Mouse (Mus musculus): ENCODE measurements around the gene Ybey. TPM values are rescaled to one million over a fixed set of nuclear protein-coding genes. Genes with fewer than 3 reads are reported as not detected.

Gene Ybey
- total RNA-seq, 1 experiment from 2014 or later, result 2.4 TPM

DNA sequence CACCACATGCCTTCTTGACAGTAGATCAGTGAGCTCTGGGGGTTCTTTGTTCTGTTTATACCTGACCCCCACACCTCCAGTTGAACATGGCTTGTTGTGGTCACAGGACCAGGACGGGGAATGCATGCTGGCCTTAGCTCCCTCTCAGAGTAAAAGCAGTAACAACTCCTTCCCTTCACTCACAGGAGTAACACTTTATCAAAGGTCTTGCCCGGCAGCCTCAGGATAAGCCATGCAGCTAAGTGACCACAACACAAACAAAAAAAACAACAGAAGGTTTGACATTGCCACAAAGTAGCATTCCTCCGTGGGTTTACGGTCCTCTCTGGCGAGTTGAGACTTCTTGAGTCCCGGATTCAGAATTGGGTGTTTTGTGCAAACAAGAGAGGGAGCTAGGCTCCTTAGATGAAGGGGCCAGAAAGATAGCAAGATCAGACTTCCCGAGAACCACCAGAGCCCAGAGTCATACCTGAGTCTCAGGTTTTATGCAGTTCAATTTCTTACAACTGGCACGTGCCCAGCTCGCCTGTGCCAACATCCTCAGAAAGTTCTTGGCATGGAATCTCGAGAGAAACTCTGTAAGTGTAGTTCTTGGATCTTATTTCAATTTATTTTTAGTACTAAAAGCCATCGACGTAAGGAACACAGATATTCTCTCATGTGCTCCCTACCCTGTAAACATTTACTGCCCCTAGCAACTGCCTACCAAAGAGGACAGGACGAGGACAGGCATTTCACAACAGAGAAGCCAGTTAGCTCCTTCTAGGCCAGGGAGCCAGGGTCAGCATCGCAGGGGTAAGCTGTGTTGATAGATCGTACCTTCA lies 21.3 kb downstream of the Ybey start:
- ATAC-seq (ENCODE audit: extremely low read depth, insufficient number of reproducible peaks, low FRiP score, poor library complexity, severe bottlenecking), result no peak

DNA sequence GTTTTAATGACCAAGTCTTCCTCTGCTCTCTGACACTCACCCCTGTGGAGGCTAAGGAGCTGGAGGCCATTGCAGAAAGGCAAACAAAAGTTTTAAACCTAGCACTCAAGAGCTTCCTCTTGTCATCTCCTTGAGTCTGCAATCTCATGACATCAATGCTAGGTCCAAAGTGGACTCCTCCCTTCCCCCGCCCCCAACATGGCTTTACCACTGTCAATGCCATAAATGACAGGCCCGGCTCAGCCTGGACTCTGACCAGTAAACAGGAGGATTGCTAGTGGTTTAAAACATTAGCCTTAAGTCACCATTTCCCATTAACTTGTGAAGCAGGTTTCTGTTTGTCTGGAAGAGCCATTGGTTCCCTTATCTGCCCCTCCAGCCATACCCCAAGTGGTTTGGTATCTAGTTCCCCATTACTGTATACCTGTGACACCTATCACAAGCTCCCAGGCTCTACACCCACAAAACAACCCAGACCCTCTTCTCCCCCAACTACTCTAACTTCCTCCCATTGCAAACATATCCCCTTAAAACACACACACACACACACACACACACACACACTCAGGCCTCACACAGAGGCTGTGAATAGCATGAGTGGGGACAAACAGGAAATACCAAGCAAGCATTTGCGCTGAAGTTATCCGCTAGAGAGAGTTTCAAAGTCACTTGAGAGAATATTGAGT lies 22.8 kb downstream of the Ybey start:
- ATAC-seq (ENCODE audit: extremely low read depth, insufficient number of reproducible peaks, low FRiP score, poor library complexity, severe bottlenecking), result no peak

DNA sequence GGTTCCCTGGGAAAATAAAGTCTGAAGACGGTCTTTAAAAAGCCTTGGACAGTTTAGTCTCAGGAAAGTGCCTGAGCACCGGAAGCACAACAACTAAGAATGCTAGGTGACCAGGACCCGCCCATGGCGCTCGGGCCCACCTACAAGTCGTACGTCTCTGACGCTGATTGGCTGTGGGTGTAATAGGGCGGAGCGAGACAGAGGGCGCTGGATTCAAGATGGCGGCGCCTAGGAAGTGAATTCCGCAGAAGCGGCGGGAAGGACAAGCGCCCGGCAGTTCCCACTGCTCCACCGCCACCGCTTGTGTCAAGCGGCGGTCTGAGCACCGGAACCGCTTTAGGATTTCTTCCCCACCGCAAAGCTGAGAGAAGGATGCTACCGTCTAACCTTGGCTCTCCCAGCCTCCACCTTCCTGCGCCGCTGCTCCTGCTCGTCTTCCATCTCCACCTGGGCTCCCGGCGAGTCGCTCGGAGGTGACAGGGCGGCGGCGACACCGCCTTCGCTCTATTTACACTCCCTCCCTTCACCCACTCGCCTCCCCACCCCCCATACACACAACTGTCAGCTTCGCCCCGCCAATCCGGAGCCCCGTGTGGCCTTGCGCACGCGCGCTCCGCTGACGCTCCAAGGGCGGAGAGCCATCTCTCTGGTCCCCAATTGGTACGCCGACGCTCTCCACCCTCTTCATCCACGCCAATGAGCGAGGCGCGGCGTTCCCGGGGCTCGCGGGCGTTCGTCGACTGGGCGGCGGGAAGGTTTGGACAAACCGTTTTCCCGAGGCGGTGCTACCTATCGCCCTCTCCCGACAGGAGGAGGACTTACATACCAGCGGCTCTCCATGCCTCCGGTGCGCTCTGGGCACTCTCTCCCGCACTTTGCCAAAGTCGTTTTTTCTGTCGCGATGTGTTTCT lies 26.5 kb downstream of the Ybey start, which contains the start of gene Pcnt:
Pcnt (minus strand) TSS at position 609 of the 911 bp plus-strand sequence.
- ATAC-seq (ENCODE audit: extremely low read depth, insufficient number of reproducible peaks, low FRiP score, poor library complexity, severe bottlenecking), result peak; percentile 93

DNA sequence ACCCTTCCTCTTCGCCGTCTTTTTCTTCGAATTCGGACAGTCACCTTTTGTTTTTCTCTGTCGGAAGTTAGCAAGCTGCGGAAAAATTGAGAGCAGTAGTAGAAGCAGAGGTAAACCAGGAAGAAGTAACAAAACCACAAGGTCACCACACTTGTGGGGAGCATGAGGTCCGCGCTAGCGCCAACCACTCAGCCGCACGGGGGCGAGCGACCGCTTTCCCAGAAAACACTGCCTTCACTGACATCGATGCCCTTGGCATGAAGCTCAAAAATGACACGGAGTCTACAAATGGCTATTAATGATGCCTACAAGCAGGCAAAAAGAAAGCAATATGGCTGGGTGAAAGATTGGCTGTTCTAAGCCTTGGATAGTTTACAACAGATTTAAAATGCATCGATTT lies 28.6 kb downstream of the Ybey start, which contains the start of gene AC141477.1:
AC141477.1 (minus strand) TSS at position 164 of the 400 bp plus-strand sequence.
- ATAC-seq (ENCODE audit: extremely low read depth, insufficient number of reproducible peaks, low FRiP score, poor library complexity, severe bottlenecking), result no peak

DNA sequence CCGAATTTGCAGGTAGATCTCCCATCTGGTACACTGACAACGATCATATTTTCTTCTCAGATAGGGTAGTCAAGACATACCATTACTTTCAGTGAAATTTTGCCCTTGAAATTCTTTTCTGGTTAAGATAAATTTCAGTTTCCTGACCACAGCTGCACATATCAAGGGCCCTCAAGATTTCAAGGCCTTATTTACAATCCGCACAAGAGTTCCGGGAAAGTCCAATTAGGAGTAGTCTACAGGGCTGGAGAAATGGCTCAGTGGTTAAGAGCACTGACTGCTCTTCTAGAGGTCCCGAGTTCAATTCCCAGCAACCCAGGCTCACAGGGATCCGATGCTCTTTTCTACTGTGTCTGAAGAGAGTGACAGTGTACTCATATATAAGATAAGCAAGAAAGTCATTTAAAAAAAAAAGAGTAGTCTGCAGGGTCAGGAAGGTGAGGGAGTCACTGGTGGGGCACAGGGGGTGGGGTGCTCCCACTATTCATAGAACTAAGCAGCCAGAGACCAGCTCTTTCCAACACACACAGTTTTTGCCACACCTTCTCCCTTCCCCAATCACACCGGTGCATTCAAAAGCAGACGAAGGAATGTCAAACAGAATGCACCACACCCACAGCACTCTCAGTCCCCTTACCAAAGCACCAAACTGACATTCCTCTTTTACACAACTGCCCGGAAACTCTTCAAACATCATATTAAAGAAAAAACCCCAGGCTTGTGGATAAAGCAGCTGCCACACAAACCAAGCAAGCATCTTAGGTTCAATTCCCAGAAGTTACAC lies 29.6 kb downstream of the Ybey start:
- no peak for ATAC-seq (ENCODE audit: extremely low read depth, insufficient number of reproducible peaks, low FRiP score, poor library complexity, severe bottlenecking)

DNA sequence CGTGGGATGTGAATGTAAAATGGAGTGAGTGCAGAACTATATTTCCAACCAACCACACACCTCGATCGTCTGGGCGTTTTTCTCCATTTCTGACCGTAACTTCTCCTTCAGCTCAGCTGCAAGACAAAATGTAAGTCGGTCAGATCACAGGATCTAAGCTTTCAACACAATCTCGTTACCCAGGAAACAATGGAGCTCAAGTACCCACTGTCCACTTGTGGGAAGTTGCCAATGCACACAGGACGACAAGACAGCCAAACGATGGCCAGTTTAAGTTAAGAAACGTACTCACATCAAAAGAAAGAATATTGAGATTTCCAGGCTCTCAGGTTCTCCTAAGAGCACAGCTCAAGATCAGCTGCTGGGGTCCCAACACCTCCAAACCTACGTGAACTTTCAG lies 35.0 kb downstream of the Ybey start:
- ATAC-seq (ENCODE audit: extremely low read depth, insufficient number of reproducible peaks, low FRiP score, poor library complexity, severe bottlenecking), result no peak

DNA sequence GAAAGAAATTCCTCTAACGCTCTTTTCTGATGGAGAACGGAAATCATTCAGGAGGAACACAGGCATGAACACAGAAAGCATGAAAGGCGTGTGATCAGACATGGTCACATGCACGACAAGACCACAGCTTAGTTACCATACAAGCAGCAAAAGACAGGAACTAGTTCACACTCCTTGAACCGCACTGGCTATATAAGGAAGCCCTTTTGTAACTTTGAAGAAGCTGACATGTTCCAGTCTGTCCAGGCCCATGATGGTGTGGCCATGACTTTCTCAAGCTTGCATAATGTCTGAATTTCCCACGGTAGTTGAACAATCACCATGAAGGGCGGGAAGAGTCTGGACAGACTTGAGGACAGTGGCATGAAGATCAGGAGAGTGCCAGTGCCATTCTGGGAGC lies 43.2 kb downstream of the Ybey start:
- peak; percentile 76 for ATAC-seq (ENCODE audit: extremely low read depth, insufficient number of reproducible peaks, low FRiP score, poor library complexity, severe bottlenecking)

DNA sequence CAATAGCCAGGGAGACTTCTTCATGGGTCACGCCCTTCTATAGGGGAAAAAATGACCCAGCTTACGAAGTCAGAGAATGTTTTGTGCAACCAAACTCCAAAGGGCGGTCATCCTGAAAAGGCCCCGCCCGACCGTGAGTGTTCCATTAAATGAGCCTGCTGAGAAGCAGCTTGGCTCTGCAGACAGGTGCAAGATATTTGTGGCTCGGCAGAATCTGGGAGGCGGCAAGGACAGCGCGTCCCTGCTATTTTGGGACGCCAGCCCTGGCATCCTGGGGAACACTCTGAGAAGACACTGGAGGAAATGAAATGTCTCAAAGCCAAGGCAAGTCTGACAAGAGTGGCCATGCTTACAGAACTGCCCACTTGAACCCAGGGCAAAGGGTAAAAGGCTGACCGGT lies 52.1 kb downstream of the Ybey start:
- ATAC-seq (ENCODE audit: extremely low read depth, insufficient number of reproducible peaks, low FRiP score, poor library complexity, severe bottlenecking), result no peak

Other genes starting within 250 kb of the Ybey start
- 7.4 and 8.6 TPM in 2 replicates for gene Prmt2, start 231.2 kb downstream of the Ybey start, total RNA-seq (2017)
- not detected in 2 replicates for gene S100b, start 215.3 kb downstream of the Ybey start, total RNA-seq (2017)
- 3.2 and 3.8 TPM in 2 replicates for gene Dip2a, start 123.8 kb downstream of the Ybey start, total RNA-seq (2017)
- 14.8 and 16.1 TPM in 2 replicates for gene AC141477.1, start 28.7 kb downstream of the Ybey start, total RNA-seq (2017)
- gene Pcnt, start 26.3 kb downstream of the Ybey start, total RNA-seq (2017), result 46.9 and 50.8 TPM in 2 replicates
- not detected in 2 replicates for gene 2610028H24Rik, start 20.0 kb downstream of the Ybey start, total RNA-seq (2017)
- 76.0 and 89.6 TPM in 2 replicates for gene Mcm3ap, start 187 bp downstream of the Ybey start, total RNA-seq (2017)
- gene Lss, start 62.5 kb upstream of the Ybey start, total RNA-seq (2017), result 4.1 and 10.7 TPM in 2 replicates
- gene Spatc1l, start 93.2 kb upstream of the Ybey start, total RNA-seq (2017), result not detected in 2 replicates
- gene Ftcd, start 106.5 kb upstream of the Ybey start, total RNA-seq (2017), result not detected in 2 replicates
- not detected in 2 replicates for gene Col6a2, start 154.5 kb upstream of the Ybey start, total RNA-seq (2017)